Mouse (Mus musculus) CH12.LX (cell line): Measurements from ENCODE around the gene Sptbn4. TPM values are rescaled to one million over a fixed set of nuclear protein-coding genes. Genes with fewer than 3 reads are reported as not detected.

Source experiments
- DNase-seq: peaks from one replicate; pipeline ENCODE4 v3.0.0-alpha.2; 2013; ENCODE audit errors: extremely low read depth
- H3K27ac ChIP-seq: 2 replicates; pipeline ENCODE4 v1.5.1; 2012; ENCODE audit warnings: low read depth, mild to moderate bottlenecking, control low read depth, moderate library complexity; ENCODE audit not compliant: insufficient read depth
- H3K27me3 ChIP-seq: replicated peaks from 2 replicates; pipeline ENCODE3; 2012; ENCODE audit warnings: inconsistent platforms
- H3K36me3 ChIP-seq, 2 experiments: replicated peaks in 1 of 2; 2 replicates each; pipeline versions ENCODE3 to v1.6.1; 2012; ENCODE audit warnings: inconsistent platforms in 1 of 2, low read length in 1 of 2, mild to moderate bottlenecking in 1 of 2, mixed read lengths in 1 of 2, moderate library complexity in 1 of 2; ENCODE audit not compliant: control insufficient read depth in 1 of 2, insufficient read depth in 1 of 2
- H3K4me1 ChIP-seq, 2 experiments: 2 replicates each; pipeline ENCODE4 v1.6.1; 2012; ENCODE audit warnings: inconsistent platforms in 1 of 2, moderate library complexity in 1 of 2; ENCODE audit not compliant: insufficient read depth in 2 of 2, control insufficient read depth in 1 of 2
- H3K4me2 ChIP-seq: 2 replicates; pipeline ENCODE4 v1.6.1; 2012; ENCODE audit warnings: low read depth, mild to moderate bottlenecking, control low read depth; ENCODE audit not compliant: poor library complexity, insufficient read depth, severe bottlenecking
- H3K4me3 ChIP-seq, 3 experiments: fragments of 150-350 bp in 1 of 3; sonication (generic) in 1 of 3; replicated peaks in 1 of 3; 2 replicates each; pipeline versions ENCODE3 to v1.5.1; 2011 to 2012; ENCODE audit warnings: low read depth in 2 of 3, low read length in 2 of 3, mild to moderate bottlenecking in 2 of 3, moderate library complexity in 2 of 3, control low read depth in 1 of 3, improper control_type of control experiment in 1 of 3, inconsistent platforms in 1 of 3, mixed read lengths in 1 of 3; ENCODE audit not compliant: poor library complexity in 1 of 3
- H3K79me2 ChIP-seq: replicated peaks from 2 replicates; pipeline ENCODE4 v1.6.1; 2012; ENCODE audit warnings: mild to moderate bottlenecking, moderate library complexity; ENCODE audit not compliant: control insufficient read depth, poor library complexity, insufficient read depth, severe bottlenecking; ENCODE audit errors: extremely low read depth
- H3K9ac ChIP-seq: 2 replicates; pipeline ENCODE4 v1.6.1; 2012; ENCODE audit warnings: low read depth, mild to moderate bottlenecking, control low read depth, moderate library complexity; ENCODE audit not compliant: insufficient read depth
- H3K9me3 ChIP-seq: replicated peaks from 2 replicates; pipeline ENCODE3; 2012; ENCODE audit warnings: low read length, inconsistent platforms, mixed read lengths
- BHLHE40 ChIP-seq: IDR thresholded peaks from 2 replicates; pipeline ENCODE4 v1.6.1; 2011; ENCODE audit warnings: mild to moderate bottlenecking, low read depth, low read length, improper control_type of control experiment
- CHD1 ChIP-seq: IDR thresholded peaks from 2 replicates; pipeline ENCODE4 v1.6.1; 2012; ENCODE audit warnings: low read depth, low read length, improper control_type of control experiment, inconsistent platforms
- CHD2 ChIP-seq: IDR thresholded peaks from 2 replicates; pipeline ENCODE4 v1.6.1; 2011; ENCODE audit warnings: low read length, improper control_type of control experiment
- CTCF ChIP-seq, 2 experiments: IDR thresholded peaks in 1 of 2; conservative IDR thresholded peaks in 1 of 2; 2 replicates each; pipeline ENCODE4 v1.5.1; 2011 to 2012; ENCODE audit warnings: low read depth in 2 of 2, low read length in 2 of 2, improper control_type of control experiment in 1 of 2, inconsistent platforms in 1 of 2, mild to moderate bottlenecking in 1 of 2, moderate library complexity in 1 of 2
- ELF1 ChIP-seq: IDR thresholded peaks from 2 replicates; pipeline ENCODE4 v1.6.1; 2014; ENCODE audit warnings: low read depth, mild to moderate bottlenecking, inconsistent platforms, low read length, improper control_type of control experiment
- EP300 ChIP-seq: IDR thresholded peaks from 2 replicates; pipeline ENCODE4 v1.6.1; 2011; ENCODE audit warnings: low read length, improper control_type of control experiment
- GABPA ChIP-seq: IDR thresholded peaks from 2 replicates; pipeline ENCODE4 v1.6.1; 2012; ENCODE audit warnings: low read depth, low read length, improper control_type of control experiment, inconsistent platforms; ENCODE audit not compliant: insufficient replicate concordance
- IRF4 ChIP-seq: IDR thresholded peaks from 2 replicates; pipeline ENCODE4 v1.6.1; 2014; ENCODE audit warnings: low read depth, mild to moderate bottlenecking, inconsistent platforms, low read length, improper control_type of control experiment
- MAX ChIP-seq: IDR thresholded peaks from 2 replicates; pipeline ENCODE4 v1.6.1; 2011; ENCODE audit warnings: low read length, improper control_type of control experiment
- MAZ ChIP-seq: IDR thresholded peaks from 2 replicates; pipeline ENCODE4 v1.6.1; 2012; ENCODE audit warnings: low read depth, mild to moderate bottlenecking, inconsistent platforms, low read length, improper control_type of control experiment, moderate library complexity
- MEF2A ChIP-seq: IDR thresholded peaks from 2 replicates; pipeline ENCODE4 v1.6.1; 2014; ENCODE audit warnings: low read depth, mild to moderate bottlenecking, inconsistent platforms, low read length, improper control_type of control experiment, borderline replicate concordance
- NELFE ChIP-seq: IDR thresholded peaks from 2 replicates; pipeline ENCODE4 v1.6.1; 2011; ENCODE audit warnings: low read depth, low read length, improper control_type of control experiment
- POLR2A ChIP-seq: IDR thresholded peaks from 2 replicates; pipeline ENCODE4 v1.6.1; 2011; ENCODE audit warnings: low read depth, mild to moderate bottlenecking, improper control_type of control experiment, low read length
- RAD21 ChIP-seq: IDR thresholded peaks from 2 replicates; pipeline ENCODE4 v1.6.1; 2011; ENCODE audit warnings: low read depth, mild to moderate bottlenecking, low read length, improper control_type of control experiment, moderate library complexity
- SIN3A ChIP-seq: IDR thresholded peaks from 2 replicates; pipeline ENCODE4 v1.6.1; 2012; ENCODE audit warnings: low read length, improper control_type of control experiment, inconsistent platforms
- SMC3 ChIP-seq: IDR thresholded peaks from 2 replicates; pipeline ENCODE4 v1.6.1; 2011; ENCODE audit warnings: low read depth, low read length, improper control_type of control experiment
- TCF12 ChIP-seq: IDR thresholded peaks from 2 replicates; pipeline ENCODE4 v1.6.1; 2014; ENCODE audit warnings: low read depth, mild to moderate bottlenecking, inconsistent platforms, low read length, improper control_type of control experiment
- USF2 ChIP-seq: conservative IDR thresholded peaks from 2 replicates; pipeline ENCODE4 v1.6.1; 2011; ENCODE audit warnings: low read depth, low read length, improper control_type of control experiment
- ZMIZ1 ChIP-seq: IDR thresholded peaks from 2 replicates; pipeline ENCODE4 v1.6.1; 2012; ENCODE audit warnings: low read depth, mild to moderate bottlenecking, inconsistent platforms, low read length, improper control_type of control experiment
- ZNF384 ChIP-seq: IDR thresholded peaks from 2 replicates; pipeline ENCODE4 v1.6.1; 2012; ENCODE audit warnings: low read depth, low read length, improper control_type of control experiment, inconsistent platforms
- dilution Hi-C: fragments of 300-500 bp; cut with MboI; formaldehyde crosslinking; loops from 2 replicates; pipeline ENCODE4 v1.14.3; 2020; ENCODE audit warnings: low sequenced_read_pairs; ENCODE audit not compliant: extremely low pct_unique_long_range_greater_than_20kb, extremely low pct_ligation_motif_present
- in situ Hi-C: fragments of 300-500 bp; cut with MboI; formaldehyde crosslinking; loops from 3 replicates; pipeline ENCODE4 v1.14.3; 2019; ENCODE audit warnings: low sequenced_read_pairs, low pct_ligation_motif_present, low pct_unique_long_range_greater_than_20kb, mixed read lengths
- polyA plus RNA-seq: library from polyadenylated mRNA; unstranded; fragments of >175 nt; gene quantifications from 2 replicates; pipeline ENCODE4 v1.2.1, GENCODE M21; 2012; ENCODE audit warnings: low read depth; ENCODE audit not compliant: insufficient read length
- total RNA-seq, 2 experiments: library from RNA; depleted of rRNA; stranded (reverse); fragments of 300-350 nt in 1 of 2; fragments of >200 nt in 1 of 2; gene quantifications; 2 replicates each; pipeline ENCODE4 v1.2.3; 2012 to 2014

Gene Sptbn4
- total and polyA plus RNA-seq, 3 experiments = 0.21 to 0.38 (median 0.24) TPM

DNA sequence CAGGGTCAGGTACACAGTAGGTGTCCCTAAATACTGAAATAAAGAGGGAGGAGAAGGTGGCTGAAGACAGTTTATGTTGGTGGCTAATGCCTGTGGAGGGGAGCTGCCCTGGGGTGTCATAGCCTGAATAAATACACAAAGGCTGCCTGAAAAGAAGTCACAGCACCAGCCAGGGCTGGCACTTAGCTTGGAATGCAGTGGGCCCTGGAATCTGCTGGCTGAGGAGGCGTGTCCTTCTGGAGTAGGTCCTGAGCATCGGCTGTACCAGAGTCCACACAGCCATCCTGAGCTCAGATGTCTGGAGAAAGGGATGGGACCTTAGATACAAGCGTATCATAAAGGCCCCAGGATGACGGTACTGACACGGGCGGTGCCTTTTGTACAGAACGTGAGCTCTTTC is 44.4 kb upstream of the Sptbn4 start:
- no peak overlapping the region for H3K27ac ChIP-seq
- DNase-seq = no peak
- in situ Hi-C loops = no loop called here
- no peaks in the 10 kb centered on the region for H3K9me3 ChIP-seq
- H3K9ac ChIP-seq = no peak overlapping the region
- dilution Hi-C loops = no loop called here
- peaks cover 0 to 10% of the 10 kb centered on the region in 2 experiments for H3K36me3 ChIP-seq
- TF ChIP-seq BHLHE40 (no peak), ZNF384 (no peak), USF2 (no peak)
- H3K79me2 ChIP-seq = no peaks in the 10 kb centered on the region
- H3K4me2 ChIP-seq = no peak overlapping the region
- no peak overlapping the region for H3K4me3 ChIP-seq
- H3K27me3 ChIP-seq = no peaks in the 10 kb centered on the region
- H3K4me1 ChIP-seq = peaks cover 3 to 32% of the 10 kb centered on the region in 2 experiments

DNA sequence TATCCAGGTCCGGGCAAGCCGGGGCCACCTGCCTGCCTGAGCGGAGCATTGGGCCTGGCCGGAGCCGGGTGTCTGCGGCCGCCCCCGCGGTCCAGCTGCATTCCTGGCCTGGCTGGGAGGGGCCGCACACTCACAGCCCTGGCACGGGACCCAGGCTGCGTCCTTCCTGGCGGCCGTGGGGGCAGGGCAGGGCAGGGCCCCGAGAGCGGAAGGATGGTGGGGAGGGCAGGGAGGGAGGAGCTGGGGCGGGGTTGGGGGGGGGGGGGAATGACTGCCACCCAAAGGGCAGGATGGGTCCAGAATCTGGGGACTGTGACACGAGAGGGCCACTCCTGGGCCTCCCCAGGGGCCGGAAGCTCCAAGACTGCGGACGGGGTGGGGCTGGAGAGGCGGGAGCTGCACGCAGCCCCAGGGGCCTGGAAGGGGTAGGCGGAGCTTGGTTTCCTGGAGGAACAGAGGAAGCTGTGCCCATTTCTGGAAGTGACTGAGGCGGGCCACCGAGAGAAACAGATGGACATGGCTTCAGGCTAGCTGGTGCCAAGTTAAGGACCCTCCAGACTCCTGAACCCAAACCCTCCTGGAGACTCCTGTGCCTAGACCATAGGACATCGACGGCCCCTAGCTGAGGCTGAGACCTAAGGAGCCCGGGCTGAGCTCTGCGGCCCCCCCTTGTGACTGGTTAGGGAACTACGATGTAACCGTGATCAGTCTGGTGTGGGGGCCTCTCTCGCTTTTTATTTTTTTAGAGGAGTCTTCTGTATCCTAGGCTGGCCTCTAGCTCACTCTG is 43.2 kb upstream of the Sptbn4 start:
- H3K27me3 ChIP-seq = no peaks in the 10 kb centered on the region
- peak overlapping the region; percentile 64 for H3K9ac ChIP-seq
- no peaks in the 10 kb centered on the region for H3K9me3 ChIP-seq
- H3K4me1 ChIP-seq = peaks cover 3 to 32% of the 10 kb centered on the region in 2 experiments
- peak overlapping the region; percentile 37 to 53 (median 47) for H3K4me3 ChIP-seq
- TF ChIP-seq ELF1 (peak; percentile 67), MAZ (peak; percentile 70), MEF2A (no peak), EP300 (no peak), IRF4 (no peak), SMC3 (peak; percentile 72), GABPA (no peak), CHD2 (peak; percentile 68), NELFE (peak; percentile 47; the same call in 1 of the 2 replicates), MAX (no peak), TCF12 (peak; percentile 55; the same call in 1 of the 2 replicates), POLR2A (peak; percentile 46; the same call in 1 of the 2 replicates), ZNF384 (peak; percentile 83), RAD21 (peak; percentile 57), CHD1 (no peak), SIN3A (peak; percentile 59), ZMIZ1 (no peak), CTCF (conservative IDR thresholded peaks at IDR 0.05 in 1 of 2, IDR thresholded peaks at IDR 0.05 in 1 of 2; ENCODE audit: low read depth in 2 of 2, low read length in 2 of 2) (peak; percentile 32 to 80), BHLHE40 (peak; percentile 97)
- H3K27ac ChIP-seq = peak overlapping the region; percentile 33; the same call in 1 of the 2 replicates
- H3K79me2 ChIP-seq = no peaks in the 10 kb centered on the region
- peaks cover 0 to 10% of the 10 kb centered on the region in 2 experiments for H3K36me3 ChIP-seq
- in situ Hi-C loops (no loop called here), dilution Hi-C loops (no loop called here)
- DNase-seq = peak; percentile 85
- peak overlapping the region; percentile 78 for H3K4me2 ChIP-seq
